Mouse (Mus musculus) liver, embryonic 14.5 days (tissue): ENCODE measurements around the gene Stxbp1. TPM values are rescaled to one million over a fixed set of nuclear protein-coding genes. Genes with fewer than 3 reads are reported as not detected.
"Not testable (repeated sequence)": the region's sequence is repeated elsewhere in the genome, so short reads cannot be mapped to it uniquely, and the experiment has no call there.

Experiments used
- ATAC-seq: fragments of 200-750 bp; cut with Nextera tagmentation; 2 replicates; pipeline ENCODE4 v1.8.0; 2017; ENCODE audit warnings: moderate number of reproducible peaks, mild to moderate bottlenecking, moderate library complexity; ENCODE audit not compliant: insufficient read depth
- DNase-seq, 3 experiments: peaks; one replicate each; pipeline ENCODE4 v3.0.0-alpha.2; 2012 to 2013; ENCODE audit warnings: low read depth in 3 of 3, low spot score in 3 of 3
- H3K27ac ChIP-seq: fragments of 300-500 bp; sonication (generic); 2 replicates; pipeline ENCODE4 v1.5.1; 2014; ENCODE audit warnings: moderate library complexity, mild to moderate bottlenecking, control low read depth, inconsistent platforms
- H3K27me3 ChIP-seq: fragments of 300-500 bp; sonication (generic); 2 replicates; pipeline ENCODE4 v1.6.1; 2014; ENCODE audit warnings: mild to moderate bottlenecking, low read length, moderate library complexity; ENCODE audit not compliant: control insufficient read depth, insufficient read depth
- H3K36me3 ChIP-seq: fragments of 300-500 bp; sonication (generic); replicated peaks from 2 replicates; pipeline ENCODE4 v1.6.1; 2014; ENCODE audit warnings: low read depth; ENCODE audit not compliant: control insufficient read depth, insufficient read depth
- H3K4me1 ChIP-seq, 2 experiments: fragments of 200-500 bp in 1 of 2; fragments of 300-500 bp in 1 of 2; sonication (generic) in 1 of 2; replicated peaks; 2 replicates each; pipeline ENCODE4 v1.6.1; 2012 to 2014; ENCODE audit warnings: antibody characterized with exemption in 1 of 2, inconsistent platforms in 1 of 2, low read length in 1 of 2; ENCODE audit not compliant: control insufficient read depth in 2 of 2, insufficient read depth in 2 of 2
- H3K4me2 ChIP-seq: fragments of 300-500 bp; sonication (generic); 2 replicates; pipeline ENCODE4 v1.6.1; 2014; ENCODE audit warnings: low read depth, mild to moderate bottlenecking, control low read depth, moderate library complexity
- H3K4me3 ChIP-seq, 2 experiments: fragments of 200-500 bp in 1 of 2; fragments of 300-500 bp in 1 of 2; sonication (generic) in 1 of 2; 2 replicates each; pipeline ENCODE4 v1.5.1; 2012 to 2014; ENCODE audit warnings: low read depth in 2 of 2, low read length in 2 of 2, mild to moderate bottlenecking in 2 of 2, control low read depth in 1 of 2, inconsistent platforms in 1 of 2, moderate library complexity in 1 of 2; ENCODE audit not compliant: insufficient read depth in 1 of 2
- H3K9ac ChIP-seq: fragments of 300-500 bp; sonication (generic); replicated peaks from 2 replicates; pipeline ENCODE4 v1.6.1; 2014; ENCODE audit warnings: mild to moderate bottlenecking, control low read depth, moderate library complexity
- H3K9me3 ChIP-seq: fragments of 300-500 bp; sonication (generic); 2 replicates; pipeline ENCODE4 v1.6.1; 2016; ENCODE audit warnings: low read length, mixed read lengths; ENCODE audit not compliant: control insufficient read depth
- CTCF ChIP-seq: IDR thresholded peaks from 2 replicates; pipeline ENCODE4 v1.5.1; 2016; ENCODE audit warnings: antibody characterized with exemption, low read depth, control low read depth
- EP300 ChIP-seq: IDR thresholded peaks from 2 replicates; pipeline ENCODE4 v1.6.1; 2016; ENCODE audit warnings: antibody characterized with exemption, low read depth
- WGBS: fragments of 180-500 bp; shearing (Covaris S2); extraction: QIAGEN DNeasy Blood & Tissue Kit; methylation state at CpG from one replicate; pipeline ENCODE4 v1.1.7; 2014; ENCODE audit not compliant: insufficient replicate concordance; 5-methylcytosine and 5-hydroxymethylcytosine counted together
- polyA plus RNA-seq, 2 experiments: library from polyadenylated mRNA; depleted of rRNA in 1 of 2; stranded (reverse) in 1 of 2; unstranded in 1 of 2; fragments of >200 nt; fragmentation: Nextera tagmentation in 1 of 2; extraction: Ambion mirVana in 1 of 2; gene quantifications; 2 replicates each; pipeline versions ENCODE4 v1.2.1 to v1.2.3; 2012 to 2014

Stxbp1 gene
- polyA plus RNA-seq, 2 experiments: 2.1 to 2.6 TPM

GRCm38 (mm10) chr2:32857584-32857983, 10.5 kb upstream of the Stxbp1 start:
- H3K4me1 ChIP-seq: no peaks in the 10 kb centered on the region
- no peak overlapping the region for H3K4me2 ChIP-seq
- TF ChIP-seq CTCF (peak; percentile 96), EP300 (no peak)
- no peaks in the 10 kb centered on the region for H3K9me3 ChIP-seq
- H3K4me3 ChIP-seq: no peak overlapping the region
- ATAC-seq (peak; percentile 42; the same call in 1 of the 2 replicates), DNase-seq (peak; percentile 52 to 59 (median 55))
- H3K9ac ChIP-seq: no peak overlapping the region
- no peaks in the 10 kb centered on the region for H3K36me3 ChIP-seq
- no peak overlapping the region for H3K27ac ChIP-seq
- no peaks in the 10 kb centered on the region; the same call in 1 of the 2 replicates for H3K27me3 ChIP-seq
- 0% methylated on average over 7 of the region's 7 CpGs for WGBS

- Histone ChIP-seq H3K4me1 (no peaks in the 10 kb centered on the region), H3K9ac (no peak overlapping the region), H3K4me2 (no peak overlapping the region), H3K27me3 (peaks cover 5% of the 10 kb centered on the region), H3K36me3 (no peaks in the 10 kb centered on the region), H3K4me3 (no peak overlapping the region), H3K27ac (no peak overlapping the region), H3K9me3 (no peaks in the 10 kb centered on the region)
- ATAC-seq (no peak), DNase-seq (no peak)
- WGBS: 48% methylated on average over 5 of the region's 5 CpGs
- TF ChIP-seq CTCF: no peak
- no peak for TF ChIP-seq EP300
Measured at GRCm38 (mm10) chr2:32855790-32856465, 8.9 kb upstream of the Stxbp1 start.

GRCm38 (mm10) chr2:32855046-32855785, 8.2 kb upstream of the Stxbp1 start:
- Histone ChIP-seq H3K9ac (no peak overlapping the region), H3K4me2 (no peak overlapping the region), H3K4me1 (no peaks in the 10 kb centered on the region), H3K27me3 (peaks cover 5% of the 10 kb centered on the region), H3K36me3 (no peaks in the 10 kb centered on the region), H3K27ac (no peak overlapping the region), H3K9me3 (no peaks in the 10 kb centered on the region), H3K4me3 (no peak overlapping the region)
- DNase-seq (no peak), ATAC-seq (no peak)
- TF ChIP-seq CTCF (no peak), EP300 (no peak)
- WGBS: 46% methylated on average over 7 of the region's 7 CpGs

GRCm38 (mm10) chr2:32854206-32854605, 7.2 kb upstream of the Stxbp1 start:
- DNase-seq (peak; percentile 58 to 67 (median 64)), ATAC-seq (peak; percentile 59; the same call in 1 of the 2 replicates)
- Histone ChIP-seq H3K27ac (no peak overlapping the region), H3K4me3 (no peak overlapping the region), H3K9ac (no peak overlapping the region), H3K36me3 (no peaks in the 10 kb centered on the region), H3K4me1 (no peaks in the 10 kb centered on the region), H3K27me3 (peaks cover 5% of the 10 kb centered on the region), H3K4me2 (no peak overlapping the region), H3K9me3 (no peaks in the 10 kb centered on the region)
- TF ChIP-seq EP300 (no peak), CTCF (peak; percentile 96)
- WGBS: 3% methylated on average over 8 of the region's 8 CpGs

- not testable (repeated sequence) for H3K4me1 ChIP-seq, H3K27ac ChIP-seq, H3K4me3 ChIP-seq, H3K36me3 ChIP-seq, ATAC-seq, H3K27me3 ChIP-seq, DNase-seq, H3K4me2 ChIP-seq, H3K9ac ChIP-seq, H3K9me3 ChIP-seq
- WGBS: 45% methylated on average over 4 of the region's 4 CpGs
Measured at GRCm38 (mm10) chr2:32853716-32854115, 6.7 kb upstream of the Stxbp1 start.
